Mouse (Mus musculus) stomach, postnatal 0 days (tissue): Measurements from ENCODE around the gene Lrrc28. TPM values are rescaled to one million over a fixed set of nuclear protein-coding genes. Genes with fewer than 3 reads are reported as not detected.

ENCODE experiments used
- ATAC-seq: fragments of 200-750 bp; cut with Nextera tagmentation; 2 replicates; pipeline ENCODE4 v1.8.0; 2017; ENCODE audit not compliant: low FRiP score, low TSS enrichment
- DNase-seq: peaks from one replicate; pipeline ENCODE4 v3.0.0-alpha.2; 2016; ENCODE audit warnings: low spot score
- H3K27ac ChIP-seq: fragments of 300-500 bp; sonication (generic); replicated peaks from 2 replicates; pipeline ENCODE4 v1.5.1; 2014; ENCODE audit warnings: mild to moderate bottlenecking, control low read depth
- H3K27me3 ChIP-seq: fragments of 300-500 bp; sonication (generic); 2 replicates; pipeline ENCODE4 v1.6.1; 2014; ENCODE audit warnings: low read length; ENCODE audit not compliant: control insufficient read depth, insufficient read depth
- H3K36me3 ChIP-seq: fragments of 300-500 bp; sonication (generic); 2 replicates; pipeline ENCODE4 v1.6.1; 2014; ENCODE audit warnings: low read length, mixed read lengths; ENCODE audit not compliant: control insufficient read depth, insufficient read depth
- H3K4me1 ChIP-seq: fragments of 300-500 bp; sonication (generic); replicated peaks from 2 replicates; pipeline ENCODE4 v1.6.1; 2014; ENCODE audit warnings: antibody characterized with exemption; ENCODE audit not compliant: control insufficient read depth, insufficient read depth
- H3K4me2 ChIP-seq: fragments of 300-500 bp; sonication (generic); replicated peaks from 2 replicates; pipeline ENCODE4 v1.6.1; 2014; ENCODE audit warnings: low read depth, mild to moderate bottlenecking, control low read depth, moderate library complexity
- H3K4me3 ChIP-seq: fragments of 300-500 bp; sonication (generic); 2 replicates; pipeline ENCODE4 v1.5.1; 2014; ENCODE audit warnings: low read depth, low read length, control low read depth
- H3K9ac ChIP-seq: fragments of 300-500 bp; sonication (generic); 2 replicates; pipeline ENCODE4 v1.6.1; 2014; ENCODE audit warnings: mild to moderate bottlenecking, low read length, control low read depth, mixed read lengths
- H3K9me3 ChIP-seq: fragments of 300-500 bp; sonication (generic); 2 replicates; pipeline ENCODE4 v1.6.1; 2016; ENCODE audit warnings: low read length; ENCODE audit not compliant: control insufficient read depth
- CTCF ChIP-seq: IDR thresholded peaks from 2 replicates; pipeline ENCODE4 v1.5.1; 2016; ENCODE audit warnings: antibody characterized with exemption, low read depth, mild to moderate bottlenecking, moderate library complexity
- EP300 ChIP-seq: optimal IDR thresholded peaks from 2 replicates; pipeline ENCODE3; 2016; ENCODE audit warnings: antibody characterized with exemption
- WGBS: fragments of 180-500 bp; shearing (Covaris S2); extraction: QIAGEN DNeasy Blood & Tissue Kit; methylation state at CpG from one replicate; pipeline ENCODE4 v1.1.7; 2014; 5-methylcytosine and 5-hydroxymethylcytosine counted together
- polyA plus RNA-seq: library from polyadenylated mRNA; unstranded; fragments of >200 nt; fragmentation: Nextera tagmentation; extraction: Ambion mirVana; gene quantifications from 2 replicates; pipeline ENCODE4 v1.2.1, GENCODE M21; 2015

Lrrc28 gene
- polyA plus RNA-seq, 1 experiment from 2014 or later: 66.0 TPM

DNA sequence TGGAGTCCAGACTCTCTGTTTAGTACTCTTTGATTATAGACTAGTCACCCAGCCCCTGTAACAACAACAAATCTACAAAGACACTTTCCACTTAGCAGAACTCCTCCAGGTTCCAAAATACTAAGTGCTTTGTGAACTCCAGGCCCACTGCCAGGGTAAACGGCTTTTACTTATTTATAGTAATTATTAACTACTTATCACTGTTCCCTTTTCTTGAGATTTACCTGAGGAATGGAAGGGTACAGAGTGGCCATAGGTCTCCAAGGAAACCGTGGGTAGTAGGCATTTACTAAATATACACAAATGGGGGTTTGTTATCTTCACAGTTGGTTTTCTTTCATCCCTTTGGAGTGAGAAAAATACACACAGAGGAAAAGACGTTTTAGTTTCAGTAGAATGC, 43.2 kb upstream of the Lrrc28 start:
- DNase-seq: peak; percentile 65
- TF ChIP-seq EP300: no peak
- no peak for TF ChIP-seq CTCF
- peak; percentile 77; the same call in 1 of the 2 replicates for ATAC-seq

DNA sequence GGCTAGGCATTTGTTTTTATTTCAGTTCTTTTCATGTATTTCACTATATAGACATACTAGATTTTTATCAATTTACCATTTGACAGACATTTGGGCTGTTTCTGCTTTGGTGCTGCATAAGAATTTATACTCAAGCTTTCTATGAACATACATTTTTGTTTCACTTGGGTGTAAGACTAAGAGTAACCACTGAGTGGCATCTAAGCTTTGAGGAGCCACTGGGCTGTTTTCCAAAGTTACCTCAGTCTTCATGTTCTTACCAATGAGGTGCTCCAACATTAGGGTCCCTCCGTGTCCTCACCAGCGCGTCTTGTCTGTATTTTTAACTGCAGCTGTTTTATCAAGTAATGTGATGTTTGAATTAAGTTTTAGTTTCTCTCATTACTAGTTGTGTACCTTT, 41.5 kb upstream of the Lrrc28 start:
- 91% methylated on average over 3 of the region's 3 CpGs for WGBS
- no peak for DNase-seq

More for the DNA sequence above, 43.2 kb upstream of the Lrrc28 start:
- H3K4me1 ChIP-seq: no peaks in the 10 kb centered on the region
- 20% methylated on average over 3 of the region's 3 CpGs for WGBS
- peak overlapping the region; percentile 53; the same call in 1 of the 2 replicates for H3K27ac ChIP-seq
- no peaks in the 10 kb centered on the region for H3K27me3 ChIP-seq
- H3K9ac ChIP-seq: no peak overlapping the region
- H3K36me3 ChIP-seq: peaks cover 3% of the 10 kb centered on the region; the same call in 1 of the 2 replicates
- H3K4me2 ChIP-seq: no peak overlapping the region
- H3K9me3 ChIP-seq: 0 out of 2 replicates have a peak, but pooled peaks cover 3% of the 10 kb centered on the region
- H3K4me3 ChIP-seq: no peak overlapping the region

DNA sequence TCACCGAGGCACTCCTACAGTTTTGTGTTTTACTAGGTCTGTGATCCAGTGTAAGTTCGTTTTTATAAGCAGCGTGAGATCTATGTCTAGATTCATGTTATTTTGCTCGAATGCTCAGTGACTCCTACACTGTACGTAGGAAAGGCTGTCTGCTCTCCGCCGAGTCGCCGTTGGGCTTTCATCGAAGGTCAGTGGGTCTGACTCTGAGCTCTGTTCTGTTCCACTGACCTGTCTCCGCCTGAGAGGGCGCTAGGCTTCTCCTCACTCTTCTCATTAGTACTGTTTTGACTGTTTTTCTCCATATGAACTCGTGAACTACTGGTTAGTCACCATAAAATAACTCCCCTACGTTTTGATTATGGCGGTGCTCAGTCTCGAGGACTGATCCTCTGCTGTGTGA, 37.9 kb upstream of the Lrrc28 start:
- Histone ChIP-seq H3K4me1 (no peaks in the 10 kb centered on the region), H3K4me3 (no peak overlapping the region), H3K4me2 (no peak overlapping the region), H3K9ac (no peak overlapping the region), H3K9me3 (0 out of 2 replicates have a peak, but pooled peaks cover 3% of the 10 kb centered on the region), H3K27ac (no peak overlapping the region), H3K27me3 (no peaks in the 10 kb centered on the region), H3K36me3 (no peaks in the 10 kb centered on the region; the same call in 1 of the 2 replicates)
- ATAC-seq: no peak
- no peak for DNase-seq
- WGBS: 84% methylated on average over 16 of the region's 16 CpGs
- 0 out of 2 replicates have a peak, but pooled peaks have one; percentile 12 for TF ChIP-seq CTCF
- TF ChIP-seq EP300: no peak

More for the DNA sequence above, 41.5 kb upstream of the Lrrc28 start:
- H3K27ac ChIP-seq: no peak overlapping the region
- H3K4me3 ChIP-seq: no peak overlapping the region
- TF ChIP-seq CTCF (peak; percentile 48), EP300 (no peak)
- no peaks in the 10 kb centered on the region for H3K27me3 ChIP-seq
- no peak for ATAC-seq
- no peak overlapping the region for H3K4me2 ChIP-seq
- no peaks in the 10 kb centered on the region; the same call in 1 of the 2 replicates for H3K36me3 ChIP-seq
- no peak overlapping the region for H3K9ac ChIP-seq
- no peaks in the 10 kb centered on the region for H3K4me1 ChIP-seq
- 0 out of 2 replicates have a peak, but pooled peaks cover 3% of the 10 kb centered on the region for H3K9me3 ChIP-seq

DNA sequence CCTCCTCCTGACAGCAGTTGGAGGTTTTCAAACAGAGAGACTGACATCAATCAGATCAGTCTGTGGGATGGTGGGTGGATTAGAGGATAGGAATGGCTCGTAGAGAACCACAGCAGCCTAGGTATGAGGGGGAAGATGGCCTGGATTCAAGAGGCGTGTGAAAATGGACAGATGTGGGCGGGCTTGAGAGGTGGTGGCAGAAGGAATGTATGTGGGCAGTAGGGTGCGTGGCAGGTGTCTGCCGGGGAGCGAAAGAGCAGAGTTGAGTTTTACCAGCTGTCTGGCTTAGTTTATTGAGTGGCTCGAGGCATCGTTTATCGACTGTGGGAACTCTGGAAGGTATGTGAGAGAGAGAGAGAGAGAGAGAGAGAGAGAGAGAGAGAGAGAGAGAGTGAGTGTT, 36.0 kb upstream of the Lrrc28 start:
- H3K27ac ChIP-seq: no peak overlapping the region
- H3K9me3 ChIP-seq: 0 out of 2 replicates have a peak, but pooled peaks cover 3% of the 10 kb centered on the region
- no peak overlapping the region for H3K4me2 ChIP-seq
- ATAC-seq (no peak), DNase-seq (no peak)
- no peak overlapping the region for H3K4me3 ChIP-seq
- no peaks in the 10 kb centered on the region for H3K4me1 ChIP-seq
- TF ChIP-seq CTCF: no peak
- TF ChIP-seq EP300: no peak
- H3K36me3 ChIP-seq: no peaks in the 10 kb centered on the region; the same call in 1 of the 2 replicates
- 58% methylated on average over 9 of the region's 9 CpGs for whole genome bisulfite sequencing
- H3K9ac ChIP-seq: no peak overlapping the region
- no peaks in the 10 kb centered on the region for H3K27me3 ChIP-seq

DNA sequence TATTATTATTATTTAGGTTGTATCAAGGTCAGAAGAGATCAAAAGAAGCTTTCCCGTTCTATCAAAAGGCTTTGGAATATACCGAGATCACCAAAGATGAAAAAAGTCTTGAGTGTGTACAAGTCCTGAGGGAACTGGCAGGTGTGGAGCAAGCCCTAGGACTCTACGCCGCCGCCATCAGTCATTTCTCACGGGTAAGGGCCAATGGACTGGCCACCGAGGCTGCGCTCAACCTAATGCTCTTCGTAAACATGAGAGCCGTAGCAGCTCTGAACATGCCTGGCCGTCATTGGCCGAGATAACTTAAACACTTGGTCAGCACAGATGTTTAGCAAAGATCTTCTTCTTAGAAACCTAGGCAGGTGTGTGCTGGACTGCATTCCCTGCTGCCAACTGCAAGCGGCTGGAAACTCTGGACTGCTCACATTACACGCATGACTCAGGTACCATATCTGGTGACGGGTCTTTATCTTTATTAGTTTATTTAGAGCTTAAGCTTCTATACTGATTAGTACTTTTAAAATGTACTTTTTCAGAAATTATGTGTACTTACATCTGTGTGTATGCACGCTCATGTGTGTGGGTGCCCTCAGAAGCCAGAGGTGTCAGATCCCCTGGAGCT, 33.9 kb upstream of the Lrrc28 start:
- no peak overlapping the region for H3K27ac ChIP-seq
- peak; percentile 67; the same call in 1 of the 2 replicates for ATAC-seq

DNA sequence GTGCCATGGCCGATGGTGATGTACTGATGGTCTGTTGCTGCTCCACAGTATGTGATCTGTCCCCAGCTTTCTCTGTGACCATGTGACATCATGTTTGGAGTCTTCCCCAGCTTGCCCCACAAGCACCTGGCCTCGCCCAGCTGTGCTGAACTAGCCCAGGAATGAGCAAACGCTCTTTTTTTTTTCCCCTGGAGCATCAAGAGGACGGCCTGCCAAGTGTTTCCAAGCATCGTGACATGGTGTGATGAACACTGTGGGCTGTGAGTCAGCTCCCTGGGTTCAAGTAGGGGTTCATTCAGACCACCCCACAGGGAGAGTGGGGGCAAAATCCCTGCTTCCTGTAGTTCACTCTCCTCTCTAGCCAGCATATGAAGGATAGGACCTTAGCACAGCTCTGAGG, 28.6 kb upstream of the Lrrc28 start:
- WGBS: 69% methylated on average over 5 of the region's 5 CpGs
- no peak for TF ChIP-seq CTCF
- TF ChIP-seq EP300: no peak
- Histone ChIP-seq H3K4me3 (no peak overlapping the region), H3K27me3 (no peaks in the 10 kb centered on the region), H3K4me2 (no peak overlapping the region), H3K4me1 (0 out of 2 replicates have a peak, but pooled peaks cover 2% of the 10 kb centered on the region), H3K9me3 (no peaks in the 10 kb centered on the region), H3K27ac (no peak overlapping the region), H3K36me3 (peaks cover 8% of the 10 kb centered on the region; the same call in 1 of the 2 replicates), H3K9ac (no peak overlapping the region)
- no peak for ATAC-seq
- DNase-seq: no peak

More for the DNA sequence above, 33.9 kb upstream of the Lrrc28 start:
- no peak for DNase-seq
- Histone ChIP-seq H3K9me3 (no peaks in the 10 kb centered on the region), H3K4me2 (no peak overlapping the region), H3K36me3 (no peaks in the 10 kb centered on the region), H3K4me3 (no peak overlapping the region), H3K27me3 (no peaks in the 10 kb centered on the region), H3K4me1 (0 out of 2 replicates have a peak, but pooled peaks cover 2% of the 10 kb centered on the region), H3K9ac (no peak overlapping the region)
- no peak for TF ChIP-seq EP300
- no peak for TF ChIP-seq CTCF
- whole genome bisulfite sequencing: 60% methylated on average over 16 of the region's 16 CpGs
